Comparison of ENCODE assay signal across 10 mouse cellular contexts in the genomic region with DNA sequence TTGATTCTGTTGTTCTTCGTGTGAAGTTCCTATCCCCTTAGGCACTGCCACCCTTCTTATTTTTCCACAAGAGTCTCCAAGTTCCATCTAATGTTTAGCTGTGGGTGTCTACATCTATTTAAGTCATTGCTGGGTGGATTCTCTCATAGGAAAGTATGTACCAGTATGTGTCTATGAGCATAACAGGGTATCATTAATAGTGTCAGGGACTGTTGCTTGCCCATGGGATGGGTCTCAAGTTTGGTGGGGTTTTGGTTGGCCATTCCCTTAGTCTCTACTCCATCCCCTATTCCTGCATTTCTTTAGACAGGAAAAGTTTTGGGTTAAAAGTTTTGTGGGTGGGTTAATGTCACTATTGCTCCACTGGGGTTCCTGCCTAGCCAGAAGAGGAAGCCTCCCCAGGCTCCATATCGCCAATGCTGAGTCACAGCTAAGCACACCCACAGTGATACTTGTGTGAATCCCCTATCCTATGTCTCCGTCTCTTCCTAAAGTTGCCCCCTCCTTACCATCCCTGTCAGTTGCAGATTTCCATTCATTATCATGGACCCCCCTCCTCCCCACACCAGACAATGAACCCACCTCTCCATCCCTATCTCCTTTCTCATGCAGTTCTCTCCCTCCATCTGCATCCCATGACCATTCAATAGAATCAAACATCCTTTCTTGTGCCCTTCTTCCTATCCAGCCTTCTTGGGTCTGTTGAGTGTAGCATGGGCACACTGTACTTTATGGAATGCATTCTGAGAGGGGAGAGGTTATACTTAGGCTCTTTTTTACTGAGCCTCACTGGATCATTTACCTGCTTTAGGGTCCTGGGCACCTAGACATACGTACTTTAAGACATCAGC.
DNase-seq lines count a peak whose midpoint lies in the region; ATAC-seq and TF ChIP-seq lines count a peak whose summit lies in the region.
"Had no signal": no experiment of that assay in that cellular context is flagged by ENCODE, and none has a peak within 500 bp of the region (broad histone marks: within the 10 kb centered on the region; RNA-seq: fewer than 3 reads in every experiment).

No protein-coding gene starts in this region.

- 64% methylated on average over 4 of the region's 4 CpGs for WGBS in forebrain, embryonic 15.5 days
- WGBS in forebrain, embryonic 10.5 days: 66% methylated on average over 4 of the region's 4 CpGs
- 61% methylated on average over 4 of the region's 4 CpGs for WGBS in midbrain, embryonic 11.5 days
- WGBS in midbrain, embryonic 10.5 days: 65% methylated on average over 4 of the region's 4 CpGs
- 65% methylated on average over 4 of the region's 4 CpGs for WGBS in limb, embryonic 14.5 days

- no peak overlapping the region for H3K4me3 ChIP-seq in forebrain, embryonic 15.5 days
- no peak overlapping the region for H3K4me3 ChIP-seq in forebrain, embryonic 10.5 days
- H3K4me3 ChIP-seq in midbrain, embryonic 11.5 days (ENCODE audit: low read depth, low read length): no peak overlapping the region
- no peak overlapping the region for H3K4me3 ChIP-seq in midbrain, embryonic 10.5 days
- H3K4me3 ChIP-seq in limb, embryonic 14.5 days (replicated peaks; ENCODE audit: low read length): no peak overlapping the region

- DNase-seq in forebrain, embryonic 10.5 days (ENCODE audit: extremely low spot score, low spot score): no peak
- no peak for DNase-seq in midbrain, embryonic 11.5 days (ENCODE audit: low spot score, missing footprints)
- DNase-seq in midbrain, embryonic 10.5 days (ENCODE audit: low spot score): no peak
- no peak for DNase-seq in limb, embryonic 14.5 days (ENCODE audit: low spot score)
- no peak for DNase-seq in spleen, adult 18-20 months
- no peak for DNase-seq in cerebellum, postnatal 10 days
- DNase-seq in thymus, postnatal 25 days: no peak
- DNase-seq: cerebellum, adult 11-12 months; kidney, adult 18-20 months had no signal

- peak; percentile 43 for ATAC-seq in forebrain, embryonic 15.5 days (replicated peaks)
- peak; percentile 73 for ATAC-seq in midbrain, embryonic 11.5 days (ENCODE audit: low FRiP score)
- ATAC-seq in limb, embryonic 14.5 days (ENCODE audit: low FRiP score, low read depth): peak; percentile 55

- no peak overlapping the region for H3K27ac ChIP-seq in forebrain, embryonic 15.5 days (replicated peaks)
- no peak overlapping the region for H3K27ac ChIP-seq in forebrain, embryonic 10.5 days
- H3K27ac ChIP-seq in midbrain, embryonic 11.5 days (ENCODE audit: low read depth, low read length): no peak overlapping the region
- H3K27ac ChIP-seq in midbrain, embryonic 10.5 days (replicated peaks): no peak overlapping the region
- no peak overlapping the region for H3K27ac ChIP-seq in limb, embryonic 14.5 days (replicated peaks; ENCODE audit: low read depth, low read length)

- H3K36me3 ChIP-seq in forebrain, embryonic 15.5 days: no peaks in the 10 kb centered on the region
- H3K36me3 ChIP-seq in forebrain, embryonic 10.5 days (replicated peaks): no peaks in the 10 kb centered on the region
- H3K36me3 ChIP-seq in midbrain, embryonic 11.5 days (ENCODE audit: control insufficient read depth, insufficient read depth, low read length): no peaks in the 10 kb centered on the region
- no peaks in the 10 kb centered on the region for H3K36me3 ChIP-seq in midbrain, embryonic 10.5 days
- H3K36me3 ChIP-seq in limb, embryonic 14.5 days (ENCODE audit: control insufficient read depth, insufficient read depth, low read length): no peaks in the 10 kb centered on the region

- H3K27me3 ChIP-seq in forebrain, embryonic 15.5 days: no peaks in the 10 kb centered on the region
- no peaks in the 10 kb centered on the region for H3K27me3 ChIP-seq in forebrain, embryonic 10.5 days (ENCODE audit: poor library complexity, severe bottlenecking)
- no peaks in the 10 kb centered on the region for H3K27me3 ChIP-seq in midbrain, embryonic 11.5 days (ENCODE audit: control insufficient read depth, insufficient read depth, low read length)
- no peaks in the 10 kb centered on the region for H3K27me3 ChIP-seq in midbrain, embryonic 10.5 days (ENCODE audit: low read depth, poor library complexity, severe bottlenecking)
- H3K27me3 ChIP-seq in limb, embryonic 14.5 days (ENCODE audit: control insufficient read depth, insufficient read depth, low read length): no peaks in the 10 kb centered on the region

- no peaks in the 10 kb centered on the region for H3K9me3 ChIP-seq in forebrain, embryonic 15.5 days
- H3K9me3 ChIP-seq in forebrain, embryonic 10.5 days: no peaks in the 10 kb centered on the region
- no peaks in the 10 kb centered on the region for H3K9me3 ChIP-seq in midbrain, embryonic 11.5 days (ENCODE audit: control insufficient read depth, low read length)
- H3K9me3 ChIP-seq in midbrain, embryonic 10.5 days (replicated peaks): no peaks in the 10 kb centered on the region
- no peaks in the 10 kb centered on the region for H3K9me3 ChIP-seq in limb, embryonic 14.5 days (ENCODE audit: control insufficient read depth, low read length)

- H3K9ac ChIP-seq in forebrain, embryonic 15.5 days (replicated peaks): no peak overlapping the region
- no peak overlapping the region for H3K9ac ChIP-seq in midbrain, embryonic 11.5 days (ENCODE audit: low read length)
- no peak overlapping the region for H3K9ac ChIP-seq in limb, embryonic 14.5 days (ENCODE audit: low read depth, low read length, severe bottlenecking)

- no peak overlapping the region for H3K4me2 ChIP-seq in forebrain, embryonic 15.5 days (replicated peaks)
- no peak overlapping the region for H3K4me2 ChIP-seq in midbrain, embryonic 11.5 days
- no peak overlapping the region for H3K4me2 ChIP-seq in limb, embryonic 14.5 days (replicated peaks; ENCODE audit: low read depth, low read length, severe bottlenecking)

- no peak for TF ChIP-seq POLR2A in limb, embryonic 14.5 days (IDR thresholded peaks at IDR 0.05; ENCODE audit: borderline replicate concordance, extremely low read depth, insufficient read depth, insufficient read length)

- no peaks in the 10 kb centered on the region for H3K4me1 ChIP-seq in forebrain, embryonic 15.5 days
- no peaks in the 10 kb centered on the region for H3K4me1 ChIP-seq in forebrain, embryonic 10.5 days
- no peaks in the 10 kb centered on the region for H3K4me1 ChIP-seq in midbrain, embryonic 11.5 days (ENCODE audit: control insufficient read depth, insufficient read depth, low read length)
- no peaks in the 10 kb centered on the region for H3K4me1 ChIP-seq in midbrain, embryonic 10.5 days
- no peaks in the 10 kb centered on the region for H3K4me1 ChIP-seq in limb, embryonic 14.5 days (ENCODE audit: control insufficient read depth, insufficient read depth, low read length)
